Mouse (Mus musculus) macrophage (primary cell): ENCODE results near the gene Pskh1. TPM values are rescaled to one million over a fixed set of nuclear protein-coding genes. Genes with fewer than 3 reads are reported as not detected.

Source experiments
- polyA plus RNA-seq: library from polyadenylated mRNA; stranded (reverse); fragments of 250-400 nt; gene quantifications from 3 replicates; pipeline ENCODE4 v1.2.4, GENCODE M21; 2018; ENCODE audit warnings: inconsistent platforms

Pskh1 gene
- polyA plus RNA-seq, 1 experiment from 2014 or later: 17.5 TPM

Other genes starting within 250 kb of the Pskh1 start
- 0.13 TPM in 1 of 3 replicates, not detected in the others for gene Carmil2, start 214.2 kb upstream of the Pskh1 start, polyA plus RNA-seq
- gene Acd, start 199.3 kb upstream of the Pskh1 start, polyA plus RNA-seq: 14.9 to 20.7 TPM (median 19.5 TPM) in 3 replicates
- 2.9 to 8.1 TPM (median 6.1 TPM) in 3 replicates for gene Pard6a, start 199.3 kb upstream of the Pskh1 start, polyA plus RNA-seq
- not detected in 3 replicates for gene 4933405L10Rik, start 192.8 kb upstream of the Pskh1 start, polyA plus RNA-seq
- gene Enkd1, start 192.2 kb upstream of the Pskh1 start, polyA plus RNA-seq: 1.4 to 6.3 TPM (median 3.2 TPM) in 3 replicates
- gene Gfod2, start 141.8 kb upstream of the Pskh1 start, polyA plus RNA-seq: 0.26 to 0.85 TPM (median 0.67 TPM) in 3 replicates
- 16.5 to 33.9 TPM (median 23.7 TPM) in 3 replicates for gene Ranbp10, start 73.1 kb upstream of the Pskh1 start, polyA plus RNA-seq
- not detected in 3 replicates for gene Tsnaxip1, start 72.7 kb upstream of the Pskh1 start, polyA plus RNA-seq
- gene Cenpt, start 47.2 kb upstream of the Pskh1 start, polyA plus RNA-seq: 7.2 to 13.3 TPM (median 8.2 TPM) in 3 replicates
- gene Thap11, start 45.3 kb upstream of the Pskh1 start, polyA plus RNA-seq: 8.3 to 23.6 TPM (median 20.4 TPM) in 3 replicates
- 53.1 to 154 TPM (median 76.1 TPM) in 3 replicates for gene Nutf2, start 39.9 kb upstream of the Pskh1 start, polyA plus RNA-seq
- gene Edc4, start 19.6 kb upstream of the Pskh1 start, polyA plus RNA-seq: 12.6 to 19.5 TPM (median 14.6 TPM) in 3 replicates
- gene Nrn1l, start 6.9 kb upstream of the Pskh1 start, polyA plus RNA-seq: not detected in 3 replicates
- not detected in 3 replicates for gene Ctrl, start 33.4 kb downstream of the Pskh1 start, polyA plus RNA-seq
- 51.8 to 210 TPM (median 105 TPM) in 3 replicates for gene Psmb10, start 38.0 kb downstream of the Pskh1 start, polyA plus RNA-seq
- 0.10 to 0.28 TPM in 2 of 3 replicates, not detected in the other for gene Lcat, start 42.9 kb downstream of the Pskh1 start, polyA plus RNA-seq
- gene Slc12a4, start 65.7 kb downstream of the Pskh1 start, polyA plus RNA-seq: 16.1 to 37.5 TPM (median 23.1 TPM) in 3 replicates
- 0.10 to 0.34 TPM in 2 of 3 replicates, not detected in the other for gene Dpep3, start 79.0 kb downstream of the Pskh1 start, polyA plus RNA-seq
- 7.6 to 13.0 TPM (median 7.7 TPM) in 3 replicates for gene Dus2, start 90.9 kb downstream of the Pskh1 start, polyA plus RNA-seq
- gene Dpep2nb, start 105.5 kb downstream of the Pskh1 start, polyA plus RNA-seq: not detected in 3 replicates
- 10.2 to 19.4 TPM (median 15.9 TPM) in 3 replicates for gene Ddx28, start 111.4 kb downstream of the Pskh1 start, polyA plus RNA-seq
- gene Nfatc3, start 158.4 kb downstream of the Pskh1 start, polyA plus RNA-seq: 21.3 to 25.2 TPM (median 22.3 TPM) in 3 replicates
- not detected in 3 replicates for gene Esrp2, start 236.5 kb downstream of the Pskh1 start, polyA plus RNA-seq
- gene Pla2g15, start 250.0 kb downstream of the Pskh1 start, polyA plus RNA-seq: 132 to 176 TPM (median 135 TPM) in 3 replicates